Mouse (Mus musculus) brain, embryonic 14.5 days (tissue): ENCODE data around the gene Wasf2.

Experiments
- CTCF ChIP-seq: fragments of 200-500 bp; IDR thresholded peaks from 2 replicates; pipeline ENCODE4 v1.5.1; 2012; ENCODE audit warnings: inconsistent platforms, mild to moderate bottlenecking, moderate library complexity, borderline replicate concordance; ENCODE audit not compliant: insufficient read depth, insufficient read length; ENCODE audit errors: extremely low read depth
- POLR2A ChIP-seq: fragments of 200-500 bp; IDR thresholded peaks from 2 replicates; pipeline ENCODE4 v1.6.1; 2012; ENCODE audit warnings: mild to moderate bottlenecking, inconsistent platforms, borderline replicate concordance; ENCODE audit not compliant: poor library complexity, insufficient read depth, insufficient read length, severe bottlenecking; ENCODE audit errors: extremely low read depth

- TF ChIP-seq POLR2A (no peak), CTCF (no peak)
These were observed 99.3 kb downstream of the Wasf2 start for GRCm38 (mm10) chr4:133229582-133229981.
